Mouse (Mus musculus): ENCODE data around the gene Nanos3. TPM values are rescaled to one million over a fixed set of nuclear protein-coding genes. Genes with fewer than 3 reads are reported as not detected.
A peak's percentile ranks its signal among the peaks of the same experiment; 100 is the strongest.

The Nanos3 gene
- polyA plus RNA-seq, 1 experiment from 2014 or later, result 2.7 TPM

DNA sequence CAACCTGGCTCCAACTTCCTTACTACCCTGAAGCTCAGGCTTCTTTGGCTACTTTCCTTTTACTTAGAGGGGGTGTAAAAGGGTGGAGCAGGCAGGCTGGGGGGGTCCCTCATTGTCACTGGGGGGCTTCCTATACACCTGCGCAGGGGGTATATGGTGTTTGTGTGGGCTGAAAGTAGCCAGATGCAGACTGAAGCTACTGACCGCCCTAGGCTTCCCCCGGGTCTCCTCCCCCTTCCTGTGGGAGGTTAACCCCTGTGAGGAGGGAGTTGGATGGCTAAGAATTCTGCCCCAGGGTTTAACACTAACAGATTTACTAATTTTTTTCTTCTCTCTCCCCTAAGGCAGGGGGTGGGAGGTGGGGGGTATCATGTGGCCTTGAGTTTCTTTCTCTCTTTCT lies 8.5 kb downstream of the Nanos3 start:
- peaks cover 36% of the 10 kb centered on the region for H3K36me3 ChIP-seq
- H3K27ac ChIP-seq, result no peak overlapping the region
- peaks cover 34% of the 10 kb centered on the region for H3K4me1 ChIP-seq
- H3K9me3 ChIP-seq, result no peaks in the 10 kb centered on the region
- no peak overlapping the region for H3K4me2 ChIP-seq
- ATAC-seq (ENCODE audit: borderline replicate concordance, extremely low read depth, low FRiP score, low TSS enrichment), result no peak
- H3K4me3 ChIP-seq, result no peak overlapping the region
- no peaks in the 10 kb centered on the region for H3K27me3 ChIP-seq
- 0 out of 2 replicates have a peak overlapping the region, but pooled peaks have one; percentile 12 for H3K9ac ChIP-seq
- 29% methylated on average over 3 of the region's 3 CpGs for WGBS

GRCm38 (mm10) chr8:84173861-84174260 lies 11.2 kb downstream of the Nanos3 start:
- no peak for ATAC-seq (ENCODE audit: borderline replicate concordance, extremely low read depth, low FRiP score, low TSS enrichment)
- 0 out of 2 replicates have a peak, but pooled peaks cover 8% of the 10 kb centered on the region for H3K4me1 ChIP-seq
- H3K36me3 ChIP-seq, result peaks cover 45% of the 10 kb centered on the region
- H3K27me3 ChIP-seq, result no peaks in the 10 kb centered on the region
- no peak overlapping the region for H3K4me3 ChIP-seq
- H3K4me2 ChIP-seq, result no peak overlapping the region
- no peaks in the 10 kb centered on the region for H3K9me3 ChIP-seq
- no peak overlapping the region for H3K27ac ChIP-seq
- no peak overlapping the region for H3K9ac ChIP-seq
- WGBS, result 79% methylated on average over 6 of the region's 6 CpGs

DNA sequence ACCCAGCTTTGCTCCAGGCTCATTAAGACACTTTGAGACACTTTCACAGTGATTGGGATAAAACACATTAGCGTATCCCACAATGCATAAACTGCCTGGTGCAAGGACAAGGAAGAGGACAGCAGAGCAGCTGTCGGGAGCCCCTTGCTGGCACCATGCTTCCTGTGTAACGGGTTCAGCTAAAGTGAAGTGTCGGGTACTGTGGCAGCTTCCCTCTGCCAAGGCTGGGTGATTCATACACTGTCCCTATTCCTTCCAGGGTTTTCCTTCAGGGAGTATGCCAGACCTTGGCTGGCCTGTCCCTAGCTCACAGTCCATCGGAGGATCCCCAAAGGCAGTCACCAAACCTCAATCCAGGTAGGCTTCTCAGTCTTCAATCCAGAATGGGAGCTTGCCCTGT lies 14.9 kb downstream of the Nanos3 start:
- no peaks in the 10 kb centered on the region for H3K4me1 ChIP-seq
- H3K9ac ChIP-seq, result no peak overlapping the region
- WGBS, result 86% methylated on average over 5 of the region's 5 CpGs
- no peak overlapping the region for H3K4me3 ChIP-seq
- H3K27me3 ChIP-seq, result no peaks in the 10 kb centered on the region
- no peaks in the 10 kb centered on the region for H3K9me3 ChIP-seq
- no peak overlapping the region for H3K4me2 ChIP-seq
- no peak overlapping the region for H3K27ac ChIP-seq
- peaks cover 36% of the 10 kb centered on the region for H3K36me3 ChIP-seq
- no peak for ATAC-seq (ENCODE audit: borderline replicate concordance, extremely low read depth, low FRiP score, low TSS enrichment)

GRCm38 (mm10) chr8:84167696-84168095 lies 17.3 kb downstream of the Nanos3 start:
- Histone ChIP-seq H3K9me3 (no peaks in the 10 kb centered on the region), H3K4me3 (no peak overlapping the region), H3K9ac (no peak overlapping the region), H3K27ac (no peak overlapping the region), H3K27me3 (no peaks in the 10 kb centered on the region), H3K4me1 (no peaks in the 10 kb centered on the region), H3K36me3 (peaks cover 19% of the 10 kb centered on the region), H3K4me2 (no peak overlapping the region)
- no peak for ATAC-seq (ENCODE audit: borderline replicate concordance, extremely low read depth, low FRiP score, low TSS enrichment)
- WGBS, result 88% methylated on average over 2 of the region's 2 CpGs

- no peaks in the 10 kb centered on the region for H3K4me1 ChIP-seq
- H3K4me2 ChIP-seq, result no peak overlapping the region
- H3K9ac ChIP-seq, result no peak overlapping the region
- no peak for ATAC-seq (ENCODE audit: borderline replicate concordance, extremely low read depth, low FRiP score, low TSS enrichment)
- no peak overlapping the region for H3K4me3 ChIP-seq
- H3K9me3 ChIP-seq, result no peaks in the 10 kb centered on the region
- H3K27me3 ChIP-seq, result no peaks in the 10 kb centered on the region
- no peak overlapping the region for H3K27ac ChIP-seq
- WGBS, result 87% methylated on average over 4 of the region's 4 CpGs
- H3K36me3 ChIP-seq, result no peaks in the 10 kb centered on the region
Measured at GRCm38 (mm10) chr8:84157620-84158019, 27.4 kb downstream of the Nanos3 start.

DNA sequence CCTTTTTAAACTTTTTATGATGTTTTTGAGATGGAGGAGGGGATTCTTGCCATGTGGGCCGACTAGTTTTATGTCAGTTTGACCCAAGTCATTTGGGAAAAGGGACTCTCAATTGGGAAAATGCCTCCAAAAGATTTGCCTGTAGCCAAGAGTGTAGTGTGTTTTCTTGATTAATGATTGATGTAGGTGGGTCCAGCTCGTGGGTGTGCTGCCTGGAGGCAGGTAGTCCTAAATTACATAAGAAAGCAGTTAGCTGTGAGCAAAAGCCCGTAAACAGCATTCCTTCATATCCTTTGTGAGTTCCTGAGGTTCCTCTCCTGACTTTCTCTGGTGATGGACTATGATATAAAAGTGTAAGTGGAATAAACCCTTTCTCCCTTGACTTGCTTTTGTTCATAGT lies 35.8 kb downstream of the Nanos3 start:
- 59% methylated on average over 3 of the region's 3 CpGs for WGBS
- H3K27ac ChIP-seq, result no peak overlapping the region
- no peak for ATAC-seq (ENCODE audit: borderline replicate concordance, extremely low read depth, low FRiP score, low TSS enrichment)

DNA sequence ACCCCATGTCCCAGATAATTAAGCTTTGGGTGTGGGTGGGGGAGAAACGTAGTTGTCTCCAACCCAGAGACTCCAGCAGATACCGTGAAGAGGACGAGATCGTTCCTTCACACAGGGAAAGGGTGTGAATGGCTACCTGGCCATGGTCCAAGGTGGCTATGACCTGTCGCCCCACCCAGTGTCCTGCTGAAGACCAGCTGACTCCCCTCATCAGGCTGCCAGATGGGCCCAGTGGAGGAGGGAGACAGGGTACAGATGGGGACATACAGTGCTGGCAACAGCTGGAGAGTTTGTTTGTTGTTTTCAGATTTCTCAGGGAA lies 36.5 kb downstream of the Nanos3 start:
- WGBS, result 71% methylated on average over 5 of the region's 5 CpGs
- Histone ChIP-seq H3K9me3 (no peaks in the 10 kb centered on the region), H3K4me3 (peak overlapping the region; percentile 67), H3K36me3 (peaks cover 13% of the 10 kb centered on the region), H3K27me3 (no peaks in the 10 kb centered on the region), H3K4me1 (peaks cover 22% of the 10 kb centered on the region), H3K9ac (0 out of 2 replicates have a peak overlapping the region, but pooled peaks have one; percentile 92), H3K4me2 (peak overlapping the region; percentile 87), H3K27ac (no peak overlapping the region)
- ATAC-seq (ENCODE audit: borderline replicate concordance, extremely low read depth, low FRiP score, low TSS enrichment), result peak; percentile 7; the same call in 1 of the 2 replicates

More for the DNA sequence above, 35.8 kb downstream of the Nanos3 start:
- no peak overlapping the region for H3K9ac ChIP-seq
- H3K4me2 ChIP-seq, result no peak overlapping the region
- H3K4me3 ChIP-seq, result no peak overlapping the region
- H3K4me1 ChIP-seq, result peaks cover 22% of the 10 kb centered on the region
- H3K36me3 ChIP-seq, result peaks cover 7% of the 10 kb centered on the region; the same call in 1 of the 2 replicates
- no peaks in the 10 kb centered on the region for H3K27me3 ChIP-seq
- H3K9me3 ChIP-seq, result no peaks in the 10 kb centered on the region

- WGBS, result 16% methylated on average over 49 of the region's 49 CpGs
- Histone ChIP-seq H3K4me1 (peaks cover 22% of the 10 kb centered on the region), H3K27ac (peak within 1 kb of the TSS; percentile 84), H3K9ac (peak within 1 kb of the TSS; percentile 92), H3K36me3 (peaks cover 18% of the 10 kb centered on the region), H3K9me3 (no peaks in the 10 kb centered on the region), H3K4me2 (peak within 1 kb of the TSS; percentile 87), H3K4me3 (peak within 1 kb of the TSS; percentile 67), H3K27me3 (no peaks in the 10 kb centered on the region)
- ATAC-seq (ENCODE audit: borderline replicate concordance, extremely low read depth, low FRiP score, low TSS enrichment), result peak; percentile 93
Measured at GRCm38 (mm10) chr8:84147769-84148530, 37.1 kb downstream of the Nanos3 start, which contains the start of the genes Cc2d1a and 4930432K21Rik. TSS of gene Cc2d1a (minus strand) at chr8:84147936. TSS of gene 4930432K21Rik (plus strand) at chr8:84148025.

- peaks cover 22% of the 10 kb centered on the region for H3K4me1 ChIP-seq
- peak; percentile 58 for ATAC-seq (ENCODE audit: borderline replicate concordance, extremely low read depth, low FRiP score, low TSS enrichment)
- peaks cover 25% of the 10 kb centered on the region for H3K36me3 ChIP-seq
- H3K4me3 ChIP-seq, result peak overlapping the region; percentile 67
- H3K4me2 ChIP-seq, result peak overlapping the region; percentile 87
- no peaks in the 10 kb centered on the region for H3K9me3 ChIP-seq
- peak overlapping the region; percentile 84 for H3K27ac ChIP-seq
- WGBS, result 4% methylated on average over 14 of the region's 14 CpGs
- H3K27me3 ChIP-seq, result no peaks in the 10 kb centered on the region
- H3K9ac ChIP-seq, result peak overlapping the region; percentile 92
Measured at GRCm38 (mm10) chr8:84147324-84147766, 37.7 kb downstream of the Nanos3 start.

GRCm38 (mm10) chr8:84144636-84145245 lies 40.3 kb downstream of the Nanos3 start:
- ATAC-seq (ENCODE audit: borderline replicate concordance, extremely low read depth, low FRiP score, low TSS enrichment), result no peak
- no peak overlapping the region for H3K27ac ChIP-seq
- H3K27me3 ChIP-seq, result no peaks in the 10 kb centered on the region
- H3K4me3 ChIP-seq, result no peak overlapping the region
- no peak overlapping the region for H3K9ac ChIP-seq
- 93% methylated on average over 8 of the region's 8 CpGs for WGBS
- no peaks in the 10 kb centered on the region for H3K9me3 ChIP-seq
- no peak overlapping the region for H3K4me2 ChIP-seq
- H3K36me3 ChIP-seq, result peaks cover 48% of the 10 kb centered on the region
- H3K4me1 ChIP-seq, result peaks cover 22% of the 10 kb centered on the region

DNA sequence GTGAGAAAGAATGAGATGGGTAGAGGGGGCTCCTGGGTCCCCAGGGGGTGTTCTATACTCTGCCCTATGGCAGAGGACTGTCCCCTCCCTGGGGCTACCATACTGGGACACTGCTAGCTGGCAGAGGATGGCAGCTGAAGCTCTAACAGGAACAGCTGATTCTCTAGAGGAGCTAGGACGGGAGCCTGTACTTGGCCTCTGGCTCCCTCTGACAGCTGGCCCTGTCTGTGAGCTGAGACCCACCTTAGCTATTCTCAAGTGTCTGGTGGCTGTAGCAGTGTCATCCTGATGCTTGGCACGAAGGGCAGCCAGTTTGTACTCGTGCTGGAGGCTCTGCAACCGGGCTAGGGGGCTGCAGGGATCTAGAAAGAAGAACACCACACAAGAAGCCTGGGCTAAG lies 44.2 kb downstream of the Nanos3 start:
- H3K4me1 ChIP-seq, result no peaks in the 10 kb centered on the region
- no peak overlapping the region for H3K27ac ChIP-seq
- H3K27me3 ChIP-seq, result no peaks in the 10 kb centered on the region
- 88% methylated on average over 4 of the region's 4 CpGs for WGBS
- H3K9ac ChIP-seq, result no peak overlapping the region
- H3K4me2 ChIP-seq, result no peak overlapping the region
- peaks cover 85% of the 10 kb centered on the region for H3K36me3 ChIP-seq
- H3K4me3 ChIP-seq, result no peak overlapping the region
- no peaks in the 10 kb centered on the region for H3K9me3 ChIP-seq
- no peak for ATAC-seq (ENCODE audit: borderline replicate concordance, extremely low read depth, low FRiP score, low TSS enrichment)

DNA sequence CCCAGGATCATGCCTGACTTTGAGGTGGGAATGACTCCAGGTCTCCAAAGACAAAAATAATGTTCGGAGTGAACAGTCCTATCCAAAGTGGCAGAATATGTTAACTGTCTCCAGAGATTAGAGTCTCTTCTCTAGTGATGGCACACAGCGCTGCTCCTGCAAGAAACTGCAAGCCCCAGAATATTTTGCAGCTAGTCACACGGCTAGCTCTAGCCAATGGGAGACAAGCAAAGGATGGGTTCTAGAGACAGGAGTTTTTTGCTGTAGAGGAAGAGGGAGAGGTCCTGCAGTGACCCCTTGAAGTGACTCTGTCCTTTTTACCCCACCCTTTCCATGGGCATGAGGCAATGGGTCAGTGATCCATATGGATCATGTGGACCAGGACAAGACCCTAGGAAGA lies 47.2 kb downstream of the Nanos3 start:
- no peak overlapping the region for H3K4me2 ChIP-seq
- no peak overlapping the region for H3K4me3 ChIP-seq
- peaks cover 84% of the 10 kb centered on the region for H3K36me3 ChIP-seq
- no peaks in the 10 kb centered on the region for H3K9me3 ChIP-seq
- WGBS, result 90% methylated on average over 3 of the region's 3 CpGs
- H3K27me3 ChIP-seq, result no peaks in the 10 kb centered on the region
- H3K9ac ChIP-seq, result no peak overlapping the region
- no peaks in the 10 kb centered on the region for H3K4me1 ChIP-seq
- no peak for ATAC-seq (ENCODE audit: borderline replicate concordance, extremely low read depth, low FRiP score, low TSS enrichment)
- no peak overlapping the region for H3K27ac ChIP-seq

All from lung, embryonic 15.5 days (tissue).